Mouse (Mus musculus) heart, embryonic 11.5 days (tissue): Measurements from ENCODE around the gene Hist2h2aa1. TPM values are rescaled to one million over a fixed set of nuclear protein-coding genes. Genes with fewer than 3 reads are reported as not detected.
A peak's percentile ranks its signal among the peaks of the same experiment; 100 is the strongest.
"Not testable (repeated sequence)": the region's sequence is repeated elsewhere in the genome, so short reads cannot be mapped to it uniquely, and the experiment has no call there.

Experiments
- ATAC-seq: fragments of 200-750 bp; cut with Nextera tagmentation; replicated peaks from 2 replicates; pipeline ENCODE4 v1.8.0; 2017; ENCODE audit warnings: moderate library complexity; ENCODE audit not compliant: insufficient number of reproducible peaks, low FRiP score, low TSS enrichment
- H3K27ac ChIP-seq: fragments of 300-500 bp; sonication (generic); 2 replicates; pipeline ENCODE4 v1.5.1; 2014; ENCODE audit warnings: mild to moderate bottlenecking, low read depth, low read length
- H3K27me3 ChIP-seq: fragments of 300-500 bp; sonication (generic); 2 replicates; pipeline ENCODE4 v1.6.1; 2014; ENCODE audit warnings: mild to moderate bottlenecking, low read length, mixed read lengths; ENCODE audit not compliant: control insufficient read depth, insufficient read depth
- H3K36me3 ChIP-seq: fragments of 300-500 bp; sonication (generic); 2 replicates; pipeline ENCODE4 v1.6.1; 2014; ENCODE audit warnings: mild to moderate bottlenecking, low read length, moderate library complexity, mixed read lengths; ENCODE audit not compliant: control insufficient read depth, insufficient read depth
- H3K4me1 ChIP-seq: fragments of 300-500 bp; sonication (generic); 2 replicates; pipeline ENCODE4 v1.6.1; 2014; ENCODE audit warnings: low read length; ENCODE audit not compliant: control insufficient read depth, insufficient read depth
- H3K4me2 ChIP-seq: fragments of 300-500 bp; sonication (generic); 2 replicates; pipeline ENCODE4 v1.6.1; 2014; ENCODE audit warnings: mild to moderate bottlenecking, moderate library complexity
- H3K4me3 ChIP-seq: fragments of 300-500 bp; sonication (generic); 2 replicates; pipeline ENCODE4 v1.5.1; 2014; ENCODE audit warnings: low read depth, low read length
- H3K9ac ChIP-seq: fragments of 300-500 bp; sonication (generic); 2 replicates; pipeline ENCODE4 v1.6.1; 2014; ENCODE audit warnings: mild to moderate bottlenecking, low read depth, low read length, moderate library complexity
- H3K9me3 ChIP-seq: fragments of 300-500 bp; sonication (generic); replicated peaks from 2 replicates; pipeline ENCODE4 v1.6.1; 2016; ENCODE audit warnings: low read length; ENCODE audit not compliant: control insufficient read depth
- WGBS: fragments of 180-500 bp; shearing (Covaris S2); extraction: QIAGEN DNeasy Blood & Tissue Kit; methylation state at CpG from one replicate; pipeline ENCODE4 v1.1.7; 2014; ENCODE audit not compliant: insufficient replicate concordance; 5-methylcytosine and 5-hydroxymethylcytosine counted together
- polyA plus RNA-seq: library from polyadenylated mRNA; unstranded; fragments of >200 nt; fragmentation: Nextera tagmentation; extraction: Ambion mirVana; gene quantifications from 2 replicates; pipeline ENCODE4 v1.2.1, GENCODE M21; 2014

The Hist2h2aa1 gene
- polyA plus RNA-seq, 1 experiment from 2014 or later = 7.9 TPM

DNA sequence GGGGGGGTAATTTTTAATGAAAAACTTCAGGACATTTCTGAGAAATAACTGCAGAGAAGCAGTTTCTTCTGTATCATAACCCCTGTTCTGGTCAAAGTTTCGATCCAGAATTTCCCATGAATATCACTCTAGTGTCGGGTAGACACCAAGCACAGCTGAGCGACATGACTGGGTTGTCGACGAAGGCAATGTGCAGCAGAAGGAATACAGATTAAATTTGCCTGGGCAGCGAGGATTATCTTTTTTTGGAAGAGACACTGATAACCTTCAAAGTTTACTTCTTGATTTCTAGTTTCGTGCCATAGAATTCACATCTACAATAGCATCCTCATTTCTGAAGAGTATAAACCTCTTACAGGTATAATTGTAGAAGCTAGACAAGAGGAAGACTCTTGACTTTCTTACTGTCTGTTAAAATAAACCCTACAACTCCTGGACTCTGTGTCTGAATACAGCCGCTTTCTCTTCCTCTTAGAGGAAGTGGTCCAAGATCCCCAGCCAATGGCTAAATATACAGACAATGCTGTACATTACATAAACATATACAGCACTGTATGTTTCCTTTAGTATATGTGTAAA lies 20.9 kb downstream of the Hist2h2aa1 start:
- no peak overlapping the region for H3K4me2 ChIP-seq
- H3K27ac ChIP-seq = no peak overlapping the region
- H3K4me1 ChIP-seq = peaks cover 5% of the 10 kb centered on the region
- H3K36me3 ChIP-seq = no peaks in the 10 kb centered on the region
- 60% methylated on average over 8 of the region's 8 CpGs for WGBS
- H3K9ac ChIP-seq = no peak overlapping the region
- ATAC-seq = no peak
- no peaks in the 10 kb centered on the region for H3K27me3 ChIP-seq
- H3K4me3 ChIP-seq = no peak overlapping the region
- no peaks in the 10 kb centered on the region for H3K9me3 ChIP-seq

GRCm38 (mm10) chr3:96267541-96267940 lies 22.2 kb downstream of the Hist2h2aa1 start:
- Histone ChIP-seq H3K27ac (peak overlapping the region; percentile 82), H3K9ac (no peak overlapping the region), H3K9me3 (no peaks in the 10 kb centered on the region), H3K4me2 (peak overlapping the region; percentile 61), H3K36me3 (no peaks in the 10 kb centered on the region), H3K4me1 (no peaks in the 10 kb centered on the region; the same call in 1 of the 2 replicates), H3K27me3 (no peaks in the 10 kb centered on the region), H3K4me3 (no peak overlapping the region)
- no peak for ATAC-seq
- WGBS = 80% methylated on average over 4 of the region's 4 CpGs

- H3K27ac ChIP-seq = peak within 1 kb of the TSS; percentile 97
- H3K4me3 ChIP-seq = peak within 1 kb of the TSS; percentile 39
- H3K9me3 ChIP-seq = no peaks in the 10 kb centered on the region
- WGBS = 27% methylated on average over 28 of the region's 30 CpGs
- peak within 1 kb of the TSS; percentile 79 for H3K9ac ChIP-seq
- peak within 1 kb of the TSS; percentile 77 for H3K4me2 ChIP-seq
- no peaks in the 10 kb centered on the region for H3K27me3 ChIP-seq
- H3K36me3 ChIP-seq = no peaks in the 10 kb centered on the region
- no peaks in the 10 kb centered on the region; the same call in 1 of the 2 replicates for H3K4me1 ChIP-seq
- peak; percentile 52 for ATAC-seq
These were observed 22.9 kb downstream of the Hist2h2aa1 start, which contains the start of gene Hist2h3b for GRCm38 (mm10) chr3:96268051-96268775. Hist2h3b (plus strand) TSS chr3:96268654.

GRCm38 (mm10) chr3:96268776-96269378 lies 23.6 kb downstream of the Hist2h2aa1 start:
- Histone ChIP-seq H3K4me3 (peak overlapping the region; percentile 39), H3K4me2 (peak overlapping the region; percentile 77), H3K9ac (peak overlapping the region; percentile 79), H3K27ac (peak overlapping the region; percentile 97)
- not testable (repeated sequence) for H3K4me1 ChIP-seq, H3K9me3 ChIP-seq, H3K27me3 ChIP-seq, H3K36me3 ChIP-seq
- WGBS = under 1% methylated on average over 9 of the region's 44 CpGs
- peak; percentile 13; the same call in 1 of the 2 replicates for ATAC-seq

- Histone ChIP-seq H3K4me1 (no peaks in the 10 kb centered on the region), H3K4me2 (peak within 1 kb of the TSS; percentile 77), H3K27ac (peak within 1 kb of the TSS; percentile 97), H3K27me3 (no peaks in the 10 kb centered on the region), H3K9me3 (no peaks in the 10 kb centered on the region), H3K36me3 (no peaks in the 10 kb centered on the region), H3K9ac (peak within 1 kb of the TSS; percentile 79), H3K4me3 (peak within 1 kb of the TSS; percentile 39)
- peak; percentile 95 for ATAC-seq
- under 1% methylated on average over 45 of the region's 45 CpGs for WGBS
These were observed 24.5 kb downstream of the Hist2h2aa1 start, which contains the start of gene Hist2h2bb for GRCm38 (mm10) chr3:96269511-96270474. Hist2h2bb (plus strand) TSS chr3:96269752.

DNA sequence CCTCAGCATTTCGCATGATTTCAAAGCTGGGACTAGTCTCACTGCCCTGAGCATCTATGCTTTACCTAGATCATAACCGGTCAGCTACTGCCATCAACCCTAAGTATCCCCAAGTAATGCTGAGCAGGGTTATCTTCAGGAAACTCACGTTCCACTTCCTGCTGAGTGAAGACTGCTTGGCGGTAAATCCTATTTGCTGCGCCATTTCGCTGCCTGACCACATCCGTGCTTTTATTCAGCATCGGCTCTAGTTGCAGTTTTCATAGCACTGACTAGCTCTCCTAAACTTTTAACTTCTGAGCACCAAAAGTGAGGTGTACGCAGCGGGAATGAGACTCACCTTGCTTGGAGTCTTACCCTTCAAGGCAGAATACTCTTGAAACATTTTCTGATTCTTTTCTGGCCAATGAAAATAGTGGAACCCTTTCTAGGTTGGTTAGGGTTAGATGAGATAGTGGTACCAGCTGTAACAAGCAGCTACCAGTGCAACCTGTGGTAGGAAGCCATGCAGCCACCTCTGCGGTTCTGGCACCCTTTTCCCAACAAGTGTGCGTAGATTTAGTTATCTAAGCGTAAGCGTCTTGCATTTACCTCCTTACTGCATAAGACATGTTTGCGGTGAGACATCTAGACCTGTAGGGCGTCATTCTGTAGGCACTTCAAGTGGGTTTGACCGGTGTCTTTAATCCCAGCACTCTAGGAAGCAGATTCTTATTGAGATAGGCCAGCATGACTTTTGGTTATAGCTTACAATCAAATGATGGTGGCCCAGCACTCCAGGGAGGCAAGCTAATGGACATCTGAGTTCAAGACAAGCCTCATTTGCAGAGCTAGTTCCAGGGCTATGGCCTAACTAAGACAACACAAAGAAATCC lies 28.5 kb downstream of the Hist2h2aa1 start:
- Histone ChIP-seq H3K27ac (no peak overlapping the region), H3K4me2 (no peak overlapping the region), H3K9ac (no peak overlapping the region), H3K27me3 (no peaks in the 10 kb centered on the region), H3K9me3 (no peaks in the 10 kb centered on the region), H3K36me3 (no peaks in the 10 kb centered on the region), H3K4me3 (no peak overlapping the region), H3K4me1 (peaks cover 4% of the 10 kb centered on the region; the same call in 1 of the 2 replicates)
- ATAC-seq = no peak
- WGBS = 80% methylated on average over 17 of the region's 17 CpGs

DNA sequence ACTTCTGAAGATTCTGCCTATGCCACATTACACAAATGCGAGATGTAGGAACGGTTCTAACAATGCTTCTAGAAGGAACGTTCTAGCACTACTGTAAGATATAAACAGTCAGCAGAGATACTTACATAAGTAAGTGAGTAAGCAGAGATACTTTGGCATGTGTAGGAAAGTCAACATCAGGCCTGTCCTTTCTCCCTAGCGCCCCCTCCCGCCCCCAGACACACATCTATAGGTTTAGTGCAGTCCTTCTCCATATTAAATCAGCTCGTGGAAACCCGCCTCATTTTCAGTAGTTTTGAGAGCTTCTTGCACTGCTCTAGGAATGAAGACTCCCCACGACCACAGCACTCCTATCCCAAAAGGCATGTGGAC lies 32.1 kb downstream of the Hist2h2aa1 start:
- peak overlapping the region; percentile 56 for H3K4me3 ChIP-seq
- peak overlapping the region; percentile 80 for H3K27ac ChIP-seq
- peaks cover 4% of the 10 kb centered on the region; the same call in 1 of the 2 replicates for H3K4me1 ChIP-seq
- H3K27me3 ChIP-seq = 0 out of 2 replicates have a peak, but pooled peaks cover 2% of the 10 kb centered on the region
- ATAC-seq = peak; percentile 29; the same call in 1 of the 2 replicates
- peak overlapping the region; percentile 79 for H3K9ac ChIP-seq
- H3K9me3 ChIP-seq = no peaks in the 10 kb centered on the region
- H3K4me2 ChIP-seq = peak overlapping the region; percentile 93
- H3K36me3 ChIP-seq = no peaks in the 10 kb centered on the region
- WGBS = 12% methylated on average over 8 of the region's 8 CpGs
